Mouse (Mus musculus) midbrain, embryonic 16.5 days (tissue): Measurements from ENCODE around the gene Fam168a. TPM values are rescaled to one million over a fixed set of nuclear protein-coding genes. Genes with fewer than 3 reads are reported as not detected.

Experiments used
- ATAC-seq: fragments of 200-750 bp; cut with Nextera tagmentation; 2 replicates; pipeline ENCODE4 v1.8.0; 2017; ENCODE audit warnings: moderate TSS enrichment
- H3K27ac ChIP-seq: fragments of 300-500 bp; sonication (generic); 2 replicates; pipeline ENCODE4 v1.5.1; 2014; ENCODE audit warnings: mild to moderate bottlenecking, low read length, mixed read lengths
- H3K27me3 ChIP-seq: fragments of 300-500 bp; sonication (generic); 2 replicates; pipeline ENCODE4 v1.6.1; 2014; ENCODE audit warnings: low read depth, low read length, mixed read lengths; ENCODE audit not compliant: control insufficient read depth, insufficient read depth
- H3K36me3 ChIP-seq: fragments of 300-500 bp; sonication (generic); 2 replicates; pipeline ENCODE4 v1.6.1; 2014; ENCODE audit warnings: mild to moderate bottlenecking, low read length, moderate library complexity, mixed read lengths; ENCODE audit not compliant: control insufficient read depth, insufficient read depth
- H3K4me1 ChIP-seq: fragments of 300-500 bp; sonication (generic); 2 replicates; pipeline ENCODE4 v1.6.1; 2014; ENCODE audit warnings: mild to moderate bottlenecking, low read length, mixed read lengths; ENCODE audit not compliant: control insufficient read depth, insufficient read depth
- H3K4me2 ChIP-seq: fragments of 300-500 bp; sonication (generic); 2 replicates; pipeline ENCODE4 v1.6.1; 2014; ENCODE audit warnings: mild to moderate bottlenecking, low read length, mixed read lengths
- H3K4me3 ChIP-seq: fragments of 300-500 bp; sonication (generic); 2 replicates; pipeline ENCODE4 v1.5.1; 2014; ENCODE audit warnings: low read depth, mild to moderate bottlenecking, low read length, moderate library complexity, mixed read lengths
- H3K9ac ChIP-seq: fragments of 300-500 bp; sonication (generic); 2 replicates; pipeline ENCODE4 v1.6.1; 2014; ENCODE audit warnings: low read depth, low read length, mixed read lengths
- H3K9me3 ChIP-seq: fragments of 300-500 bp; sonication (generic); replicated peaks from 2 replicates; pipeline ENCODE4 v1.6.1; 2014; ENCODE audit warnings: mild to moderate bottlenecking, low read length, mixed read lengths; ENCODE audit not compliant: control insufficient read depth, poor library complexity, severe bottlenecking
- WGBS: fragments of 180-500 bp; shearing (Covaris S2); extraction: QIAGEN DNeasy Blood & Tissue Kit; methylation state at CpG from one replicate; pipeline ENCODE4 v1.1.7; 2014; 5-methylcytosine and 5-hydroxymethylcytosine counted together
- polyA plus RNA-seq: library from polyadenylated mRNA; unstranded; fragments of >200 nt; fragmentation: Nextera tagmentation; extraction: Ambion mirVana; gene quantifications from 2 replicates; pipeline ENCODE4 v1.2.1, GENCODE M21; 2015

Fam168a gene
- polyA plus RNA-seq, 1 experiment from 2014 or later, result 100 TPM

DNA sequence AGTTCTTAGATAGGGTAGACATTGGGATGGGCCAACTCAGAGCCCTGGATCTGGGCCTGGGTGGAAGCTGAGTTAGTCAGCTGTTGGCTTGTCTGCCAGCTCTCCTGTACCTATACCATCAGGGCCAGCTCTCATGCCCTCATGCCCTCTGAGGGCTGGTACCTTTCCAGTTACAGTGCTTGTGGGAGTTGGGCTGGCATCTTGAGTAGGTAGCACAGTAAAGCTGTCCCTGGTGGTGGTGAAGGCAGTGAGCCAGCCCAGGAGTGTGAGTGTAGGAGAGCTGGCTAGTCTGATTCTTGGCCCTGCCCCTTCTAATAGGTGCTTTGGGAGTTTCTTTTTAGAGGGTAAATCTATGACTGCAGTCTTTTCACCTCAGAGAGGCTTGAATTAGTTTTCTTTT is 56.3 kb downstream of the Fam168a start:
- peak overlapping the region; percentile 4; the same call in 1 of the 2 replicates for H3K27ac ChIP-seq

DNA sequence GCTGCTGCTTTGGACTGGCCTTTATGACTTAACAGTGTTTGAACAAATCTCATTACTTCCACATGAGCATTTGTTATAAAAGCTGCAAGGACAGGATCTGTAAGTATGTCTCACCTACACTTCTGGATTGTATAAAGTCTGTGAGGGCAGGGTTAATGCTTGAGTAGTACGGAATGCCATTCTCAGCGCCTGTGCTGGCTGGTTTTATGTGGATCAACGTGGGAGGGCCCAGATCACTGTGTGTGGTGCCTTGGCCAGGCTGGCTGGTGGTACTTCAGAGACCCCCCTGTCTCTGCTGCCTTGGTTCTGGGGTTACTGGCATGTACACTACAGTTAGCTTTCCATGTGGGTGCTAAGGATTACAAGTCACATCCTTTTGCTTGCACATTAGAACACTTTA is 61.1 kb downstream of the Fam168a start:
- Histone ChIP-seq H3K27ac (no peak overlapping the region), H3K4me3 (no peak overlapping the region), H3K4me2 (no peak overlapping the region), H3K36me3 (0 out of 2 replicates have a peak, but pooled peaks cover 2% of the 10 kb centered on the region), H3K9me3 (no peaks in the 10 kb centered on the region), H3K27me3 (no peaks in the 10 kb centered on the region), H3K4me1 (no peaks in the 10 kb centered on the region; the same call in 1 of the 2 replicates), H3K9ac (no peak overlapping the region)
- WGBS, result 46% methylated on average over 3 of the region's 3 CpGs
- no peak for ATAC-seq

More for the DNA sequence above, 56.3 kb downstream of the Fam168a start:
- H3K9me3 ChIP-seq, result no peaks in the 10 kb centered on the region
- no peak overlapping the region for H3K4me2 ChIP-seq
- no peaks in the 10 kb centered on the region for H3K4me1 ChIP-seq
- H3K4me3 ChIP-seq, result no peak overlapping the region
- no peak overlapping the region for H3K9ac ChIP-seq
- no peak for ATAC-seq
- no peaks in the 10 kb centered on the region for H3K36me3 ChIP-seq
- H3K27me3 ChIP-seq, result no peaks in the 10 kb centered on the region

DNA sequence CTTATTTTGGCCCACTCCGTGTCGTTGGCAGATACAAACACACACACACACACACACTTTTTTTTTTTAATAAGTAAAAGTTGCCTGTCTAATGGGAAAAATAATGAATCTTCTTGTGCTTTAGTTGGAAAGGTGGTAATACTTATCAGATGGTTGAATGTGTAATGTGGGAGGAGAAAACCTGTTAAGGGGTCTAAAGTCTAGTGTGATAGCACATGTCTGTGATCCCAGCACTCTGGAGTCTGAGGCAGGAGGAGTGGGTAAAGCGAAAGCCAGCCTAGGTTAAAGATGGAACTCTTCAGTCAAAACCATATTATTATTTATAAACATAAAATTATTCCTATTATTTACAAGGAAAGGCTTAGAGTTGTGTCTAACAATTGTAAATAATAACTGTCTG is 61.6 kb downstream of the Fam168a start:
- Histone ChIP-seq H3K27ac (no peak overlapping the region), H3K4me2 (no peak overlapping the region), H3K36me3 (0 out of 2 replicates have a peak, but pooled peaks cover 2% of the 10 kb centered on the region), H3K27me3 (no peaks in the 10 kb centered on the region), H3K9ac (no peak overlapping the region), H3K9me3 (no peaks in the 10 kb centered on the region), H3K4me1 (no peaks in the 10 kb centered on the region; the same call in 1 of the 2 replicates), H3K4me3 (no peak overlapping the region)
- ATAC-seq, result no peak
- WGBS, result 96% methylated on average over 3 of the region's 3 CpGs

DNA sequence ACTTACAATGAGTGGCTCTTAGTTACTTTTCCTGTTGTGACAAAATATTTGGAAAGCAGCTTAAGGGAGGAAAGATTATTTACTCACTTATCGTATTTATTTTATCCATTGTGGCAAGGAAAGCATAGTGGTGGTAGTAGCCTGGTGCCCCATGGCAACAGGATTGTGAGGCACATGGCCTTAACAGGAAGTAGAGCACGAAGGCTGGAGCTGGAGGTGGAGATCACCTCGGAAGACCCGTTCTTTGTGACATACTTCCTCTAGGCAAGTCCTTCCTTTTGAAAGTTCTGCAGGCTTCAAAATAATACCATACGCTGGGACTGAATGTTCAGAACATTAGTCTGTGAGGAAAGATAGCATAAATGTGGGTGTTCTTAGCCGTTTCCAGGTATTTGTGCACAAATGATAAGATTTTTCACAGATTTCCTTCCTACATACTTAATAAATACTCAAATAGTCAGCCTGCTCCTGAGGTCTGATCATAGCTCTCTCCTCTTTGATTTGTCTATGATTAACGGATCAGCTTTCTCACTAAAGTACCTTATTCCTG is 63.2 kb downstream of the Fam168a start:
- ATAC-seq, result no peak
- Histone ChIP-seq H3K27ac (no peak overlapping the region), H3K4me2 (no peak overlapping the region), H3K36me3 (0 out of 2 replicates have a peak, but pooled peaks cover 2% of the 10 kb centered on the region), H3K9ac (no peak overlapping the region), H3K4me1 (no peaks in the 10 kb centered on the region; the same call in 1 of the 2 replicates), H3K27me3 (no peaks in the 10 kb centered on the region), H3K4me3 (no peak overlapping the region), H3K9me3 (no peaks in the 10 kb centered on the region)
- WGBS, result 86% methylated on average over 7 of the region's 7 CpGs

DNA sequence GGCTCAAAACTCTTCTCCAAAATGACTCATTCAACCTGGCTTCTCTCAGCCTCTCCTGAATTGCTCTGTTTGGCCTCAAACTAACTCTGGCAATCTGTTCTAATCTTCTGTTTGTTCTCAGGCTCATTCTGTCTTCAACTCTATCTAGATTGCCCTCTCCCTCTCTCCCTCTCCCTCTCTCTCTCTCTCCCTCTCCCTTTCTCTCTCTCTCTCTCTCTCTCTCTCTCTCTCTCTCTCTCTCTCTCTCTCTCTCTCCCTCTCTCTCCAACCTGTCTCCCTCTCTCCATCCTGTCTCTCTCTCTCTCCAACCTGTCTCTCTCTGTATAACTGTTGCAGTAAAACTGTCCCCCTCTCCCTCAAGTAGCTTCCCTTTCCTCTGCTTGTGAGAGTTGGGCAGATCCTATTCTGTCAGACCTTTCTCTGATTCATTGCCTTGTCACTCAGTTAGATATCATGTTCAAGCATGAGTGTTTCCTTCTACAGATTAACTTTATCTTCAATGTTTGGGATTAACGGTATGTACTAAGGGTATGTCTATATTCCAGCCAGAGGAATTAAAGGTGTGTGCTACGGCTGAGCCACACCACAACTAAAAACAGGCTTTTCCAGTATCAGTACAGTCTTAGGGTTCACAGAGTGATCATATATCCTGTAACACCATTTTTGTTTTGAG is 64.4 kb downstream of the Fam168a start:
- H3K4me3 ChIP-seq, result no peak overlapping the region
- no peak for ATAC-seq
- H3K4me2 ChIP-seq, result no peak overlapping the region
- H3K4me1 ChIP-seq, result no peaks in the 10 kb centered on the region; the same call in 1 of the 2 replicates
- H3K9me3 ChIP-seq, result no peaks in the 10 kb centered on the region
- no peak overlapping the region for H3K9ac ChIP-seq
- no peaks in the 10 kb centered on the region for H3K27me3 ChIP-seq
- H3K27ac ChIP-seq, result no peak overlapping the region
- 0 out of 2 replicates have a peak, but pooled peaks cover 2% of the 10 kb centered on the region for H3K36me3 ChIP-seq
- WGBS, result 98% methylated on average over 2 of the region's 2 CpGs

DNA sequence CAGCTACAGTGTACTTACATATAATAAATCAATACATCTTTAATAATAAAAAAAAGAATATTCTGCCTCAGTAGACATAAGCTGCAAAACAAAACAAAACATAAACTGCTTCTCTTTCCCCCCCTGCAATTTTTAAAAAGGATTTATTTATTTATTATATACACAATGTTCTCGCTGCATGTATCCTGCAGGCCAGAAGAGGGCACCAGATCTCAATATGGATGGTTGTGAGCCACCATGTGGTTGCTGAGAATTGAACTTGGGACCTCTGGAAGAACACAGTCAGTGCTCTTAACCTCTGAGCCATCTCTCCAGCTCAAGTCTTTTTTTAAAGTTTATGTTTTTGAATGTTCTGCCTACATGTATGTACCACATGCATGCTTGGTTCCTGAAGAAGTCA is 67.8 kb downstream of the Fam168a start:
- 91% methylated on average over 1 of the region's 1 CpGs for WGBS
- no peak for ATAC-seq
- no peaks in the 10 kb centered on the region for H3K27me3 ChIP-seq
- no peak overlapping the region for H3K27ac ChIP-seq
- H3K9me3 ChIP-seq, result no peaks in the 10 kb centered on the region
- H3K4me1 ChIP-seq, result no peaks in the 10 kb centered on the region
- no peak overlapping the region for H3K4me3 ChIP-seq
- H3K9ac ChIP-seq, result no peak overlapping the region
- 0 out of 2 replicates have a peak, but pooled peaks cover 2% of the 10 kb centered on the region for H3K36me3 ChIP-seq
- H3K4me2 ChIP-seq, result no peak overlapping the region

DNA sequence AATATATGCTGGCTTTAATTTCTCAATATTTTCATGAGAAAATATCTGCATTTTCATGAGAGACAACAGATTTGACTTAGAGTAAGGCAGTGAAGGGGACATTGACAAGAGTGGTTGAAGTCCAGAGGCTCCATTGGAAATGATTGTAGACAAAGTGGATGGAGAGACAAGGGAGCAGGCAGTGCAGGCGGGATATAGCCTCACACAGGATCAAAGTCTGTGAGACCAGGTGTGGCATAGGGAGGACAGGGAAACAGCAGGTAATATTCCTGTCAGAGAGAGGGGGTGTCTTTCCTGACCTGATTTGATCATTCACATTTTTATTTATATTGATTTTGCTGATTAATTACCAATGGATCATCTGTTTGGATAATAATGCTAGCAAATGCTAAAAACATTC is 69.4 kb downstream of the Fam168a start:
- H3K9me3 ChIP-seq, result no peaks in the 10 kb centered on the region
- H3K4me3 ChIP-seq, result no peak overlapping the region
- H3K4me2 ChIP-seq, result no peak overlapping the region
- WGBS, result 86% methylated on average over 1 of the region's 1 CpGs
- H3K27ac ChIP-seq, result no peak overlapping the region
- no peaks in the 10 kb centered on the region for H3K36me3 ChIP-seq
- ATAC-seq, result no peak
- no peaks in the 10 kb centered on the region for H3K27me3 ChIP-seq
- H3K9ac ChIP-seq, result no peak overlapping the region
- no peaks in the 10 kb centered on the region for H3K4me1 ChIP-seq

DNA sequence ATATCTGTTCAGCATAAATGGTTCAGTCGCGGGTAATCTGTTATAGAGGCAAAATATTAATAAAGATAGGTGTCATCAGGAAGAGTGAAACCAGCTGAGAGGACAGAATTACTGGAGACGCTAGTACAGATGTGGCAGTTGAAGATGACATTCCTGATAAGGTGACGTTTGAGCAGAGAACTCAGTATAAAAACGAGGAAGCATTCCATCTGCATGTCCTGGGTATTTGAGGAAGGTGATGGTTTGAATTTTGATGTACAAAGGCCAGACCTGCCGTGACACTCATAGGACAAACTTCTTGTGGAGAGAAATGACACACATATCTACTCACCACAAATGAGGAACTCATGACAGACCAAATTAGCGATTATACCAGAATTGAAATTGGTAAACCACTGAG is 73.8 kb downstream of the Fam168a start:
- WGBS, result 88% methylated on average over 7 of the region's 7 CpGs
- Histone ChIP-seq H3K4me1 (no peaks in the 10 kb centered on the region), H3K36me3 (no peaks in the 10 kb centered on the region), H3K9ac (no peak overlapping the region), H3K4me2 (no peak overlapping the region), H3K27me3 (no peaks in the 10 kb centered on the region), H3K27ac (no peak overlapping the region), H3K9me3 (no peaks in the 10 kb centered on the region), H3K4me3 (no peak overlapping the region)
- no peak for ATAC-seq

DNA sequence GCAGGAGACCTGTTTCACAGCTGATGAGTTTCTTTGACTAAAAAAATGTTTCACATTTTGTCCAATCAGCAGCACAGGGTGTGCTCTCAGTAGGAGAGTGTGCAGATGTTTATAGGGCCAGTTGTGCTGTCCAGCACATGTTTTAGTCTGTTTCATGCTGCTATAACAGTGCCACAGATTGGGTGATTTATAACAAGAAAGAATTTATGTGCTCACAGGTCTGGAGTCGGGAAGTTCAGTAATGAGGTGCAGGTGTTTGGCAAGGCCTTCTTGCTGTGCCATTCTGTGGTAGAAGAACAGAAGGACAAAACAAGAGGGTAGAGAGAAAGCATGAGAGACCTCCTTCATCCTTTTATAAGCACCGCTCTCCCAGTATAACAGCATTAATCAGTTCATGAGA is 78.2 kb downstream of the Fam168a start:
- no peak overlapping the region for H3K4me3 ChIP-seq
- no peak overlapping the region for H3K4me2 ChIP-seq
- no peak overlapping the region for H3K27ac ChIP-seq
- H3K9me3 ChIP-seq, result no peaks in the 10 kb centered on the region
- no peaks in the 10 kb centered on the region for H3K27me3 ChIP-seq
- whole genome bisulfite sequencing, result 61% methylated on average over 2 of the region's 2 CpGs
- no peak overlapping the region for H3K9ac ChIP-seq
- H3K4me1 ChIP-seq, result no peaks in the 10 kb centered on the region
- H3K36me3 ChIP-seq, result no peaks in the 10 kb centered on the region
- ATAC-seq, result no peak
